Mouse (Mus musculus) thymus, adult 2 months (tissue): ENCODE results near the gene Mylk3. TPM values are rescaled to one million over a fixed set of nuclear protein-coding genes. Genes with fewer than 3 reads are reported as not detected.

ENCODE experiments used
- DNase-seq: peaks from one replicate; pipeline ENCODE4 v3.0.0; 2021
- H3K27ac ChIP-seq: fragments of 200-500 bp; 2 replicates; pipeline ENCODE4 v1.5.1; 2012; ENCODE audit warnings: low read length, control low read depth; ENCODE audit not compliant: control insufficient read depth, insufficient read depth
- H3K27me3 ChIP-seq: fragments of 200-500 bp; 2 replicates; pipeline ENCODE4 v1.6.1; 2012; ENCODE audit warnings: mild to moderate bottlenecking, low read length, moderate library complexity, mixed read lengths; ENCODE audit not compliant: control insufficient read depth, insufficient read depth
- H3K36me3 ChIP-seq: fragments of 200-500 bp; 2 replicates; pipeline ENCODE4 v1.6.1; 2012; ENCODE audit warnings: mild to moderate bottlenecking, low read length, moderate library complexity; ENCODE audit not compliant: control insufficient read depth, insufficient read depth
- H3K4me1 ChIP-seq: fragments of 200-500 bp; replicated peaks from 2 replicates; pipeline ENCODE4 v1.6.1; 2012; ENCODE audit warnings: low read length; ENCODE audit not compliant: control insufficient read depth, insufficient read depth
- H3K4me3 ChIP-seq: fragments of 200-500 bp; 2 replicates; pipeline ENCODE4 v1.5.1; 2012; ENCODE audit warnings: mild to moderate bottlenecking, low read length, control low read depth, moderate library complexity; ENCODE audit not compliant: control insufficient read depth, insufficient read depth
- CTCF ChIP-seq: fragments of 200-500 bp; IDR thresholded peaks from 2 replicates; pipeline ENCODE4 v1.5.1; 2012; ENCODE audit warnings: mild to moderate bottlenecking, control low read depth, low read length, moderate library complexity, borderline replicate concordance; ENCODE audit not compliant: control insufficient read depth, poor library complexity, insufficient read depth; ENCODE audit errors: extremely low read depth
- POLR2A ChIP-seq: fragments of 200-500 bp; IDR thresholded peaks from 2 replicates; pipeline ENCODE4 v1.6.1; 2012; ENCODE audit warnings: mild to moderate bottlenecking, low read length, control low read depth, moderate library complexity; ENCODE audit not compliant: control insufficient read depth, poor library complexity, insufficient read depth; ENCODE audit errors: extremely low read depth
- WGBS: fragments of 180-500 bp; shearing (Covaris S2); methylation state at CpG from one replicate; pipeline ENCODE4 v1.1.7; 2018; 5-methylcytosine and 5-hydroxymethylcytosine counted together
- polyA plus RNA-seq: library from polyadenylated mRNA; depleted of rRNA; stranded (reverse); fragments of >200 nt; gene quantifications from 2 replicates; pipeline ENCODE4 v1.2.3, GENCODE M21; 2012

The Mylk3 gene
- polyA plus RNA-seq, 1 experiment = 9.0 TPM

- no peak for TF ChIP-seq CTCF
- TF ChIP-seq POLR2A = no peak
- Histone ChIP-seq H3K27ac (no peak overlapping the region), H3K4me3 (no peak overlapping the region), H3K36me3 (peaks cover 5% of the 10 kb centered on the region; the same call in 1 of the 2 replicates), H3K4me1 (no peaks in the 10 kb centered on the region), H3K27me3 (no peaks in the 10 kb centered on the region)
- 70% methylated on average over 3 of the region's 3 CpGs for WGBS
- DNase-seq = no peak
Measured at GRCm38 (mm10) chr8:85405418-85405817, 19.3 kb upstream of the Mylk3 start.

GRCm38 (mm10) chr8:85398548-85398947, 12.4 kb upstream of the Mylk3 start:
- H3K27ac ChIP-seq = no peak overlapping the region
- no peak overlapping the region for H3K4me3 ChIP-seq
- no peak for DNase-seq
- TF ChIP-seq CTCF (no peak), POLR2A (no peak)
- 93% methylated on average over 4 of the region's 4 CpGs for WGBS
- no peaks in the 10 kb centered on the region for H3K4me1 ChIP-seq
- H3K36me3 ChIP-seq = no peaks in the 10 kb centered on the region
- no peaks in the 10 kb centered on the region for H3K27me3 ChIP-seq

- WGBS = 59% methylated on average over 5 of the region's 5 CpGs
- Histone ChIP-seq H3K36me3 (no peaks in the 10 kb centered on the region), H3K27ac (no peak overlapping the region), H3K27me3 (no peaks in the 10 kb centered on the region), H3K4me3 (no peak overlapping the region), H3K4me1 (no peaks in the 10 kb centered on the region)
- peak; percentile 32 for DNase-seq
- TF ChIP-seq POLR2A (no peak), CTCF (peak; percentile 31; the same call in 1 of the 2 replicates)
Measured at GRCm38 (mm10) chr8:85397508-85397907, 11.4 kb upstream of the Mylk3 start.

- Histone ChIP-seq H3K27me3 (no peaks in the 10 kb centered on the region), H3K4me3 (no peak overlapping the region), H3K36me3 (no peaks in the 10 kb centered on the region), H3K27ac (no peak overlapping the region), H3K4me1 (no peaks in the 10 kb centered on the region)
- no peak for DNase-seq
- TF ChIP-seq POLR2A (no peak), CTCF (no peak)
- WGBS = 87% methylated on average over 5 of the region's 5 CpGs
Measured at GRCm38 (mm10) chr8:85396432-85397079, 10.4 kb upstream of the Mylk3 start.

GRCm38 (mm10) chr8:85395681-85396431, 9.7 kb upstream of the Mylk3 start:
- Histone ChIP-seq H3K4me1 (no peaks in the 10 kb centered on the region), H3K27ac (no peak overlapping the region), H3K27me3 (no peaks in the 10 kb centered on the region), H3K36me3 (no peaks in the 10 kb centered on the region), H3K4me3 (no peak overlapping the region)
- TF ChIP-seq POLR2A = no peak
- TF ChIP-seq CTCF = no peak
- DNase-seq = no peak
- 86% methylated on average over 8 of the region's 8 CpGs for WGBS

GRCm38 (mm10) chr8:85395017-85395416, 8.9 kb upstream of the Mylk3 start:
- no peak overlapping the region for H3K4me3 ChIP-seq
- no peaks in the 10 kb centered on the region for H3K4me1 ChIP-seq
- TF ChIP-seq POLR2A (no peak), CTCF (no peak)
- DNase-seq = no peak
- H3K27me3 ChIP-seq = no peaks in the 10 kb centered on the region
- H3K27ac ChIP-seq = no peak overlapping the region
- H3K36me3 ChIP-seq = no peaks in the 10 kb centered on the region
- WGBS = 80% methylated on average over 3 of the region's 3 CpGs
